Mouse (Mus musculus) kidney, embryonic 14.5 days (tissue): ENCODE results near the gene Cux1. TPM values are rescaled to one million over a fixed set of nuclear protein-coding genes. Genes with fewer than 3 reads are reported as not detected.

Experiments
- ATAC-seq: fragments of 200-750 bp; cut with Nextera tagmentation; 2 replicates; pipeline ENCODE4 v1.8.0; 2017; ENCODE audit warnings: moderate number of reproducible peaks, mild to moderate bottlenecking, moderate TSS enrichment, moderate library complexity; ENCODE audit not compliant: low FRiP score, low TSS enrichment
- H3K27ac ChIP-seq: fragments of 300-500 bp; sonication (generic); 2 replicates; pipeline ENCODE4 v1.5.1; 2014; ENCODE audit warnings: low read depth, mild to moderate bottlenecking, low read length, moderate library complexity, mixed read lengths
- H3K27me3 ChIP-seq: fragments of 300-500 bp; sonication (generic); 2 replicates; pipeline ENCODE4 v1.6.1; 2014; ENCODE audit warnings: mild to moderate bottlenecking, low read length; ENCODE audit not compliant: control insufficient read depth, insufficient read depth
- H3K36me3 ChIP-seq: fragments of 300-500 bp; sonication (generic); 2 replicates; pipeline ENCODE4 v1.6.1; 2014; ENCODE audit warnings: low read length, mixed read lengths; ENCODE audit not compliant: control insufficient read depth, insufficient read depth
- H3K4me1 ChIP-seq: fragments of 300-500 bp; sonication (generic); 2 replicates; pipeline ENCODE4 v1.6.1; 2014; ENCODE audit warnings: low read length, mixed read lengths; ENCODE audit not compliant: control insufficient read depth, insufficient read depth
- H3K4me2 ChIP-seq: fragments of 300-500 bp; sonication (generic); replicated peaks from 2 replicates; pipeline ENCODE4 v1.6.1; 2014; ENCODE audit warnings: low read depth, mild to moderate bottlenecking, low read length
- H3K4me3 ChIP-seq: fragments of 300-500 bp; sonication (generic); 2 replicates; pipeline ENCODE4 v1.5.1; 2014; ENCODE audit warnings: mild to moderate bottlenecking, low read length
- H3K9ac ChIP-seq: fragments of 300-500 bp; sonication (generic); 2 replicates; pipeline ENCODE4 v1.6.1; 2014; ENCODE audit warnings: low read depth, mild to moderate bottlenecking, low read length, moderate library complexity
- H3K9me3 ChIP-seq: fragments of 300-500 bp; sonication (generic); 2 replicates; pipeline ENCODE4 v1.6.1; 2016; ENCODE audit warnings: low read length; ENCODE audit not compliant: control insufficient read depth
- whole genome bisulfite sequencing: fragments of 180-500 bp; shearing (Covaris S2); extraction: QIAGEN DNeasy Blood & Tissue Kit; methylation state at CpG from one replicate; pipeline ENCODE4 v1.1.7; 2014; 5-methylcytosine and 5-hydroxymethylcytosine counted together
- polyA plus RNA-seq: library from polyadenylated mRNA; unstranded; fragments of >200 nt; fragmentation: Nextera tagmentation; extraction: Ambion mirVana; gene quantifications from 2 replicates; pipeline ENCODE4 v1.2.1, GENCODE M21; 2014

The Cux1 gene
- polyA plus RNA-seq, 1 experiment from 2014 or later: 105 TPM

- ATAC-seq: peak; percentile 78; the same call in 1 of the 2 replicates
- H3K4me1 ChIP-seq: peaks cover 19% of the 10 kb centered on the region
- no peak overlapping the region for H3K4me2 ChIP-seq
Measured at GRCm38 (mm10) chr5:136522843-136523463, 44.3 kb downstream of the Cux1 start.

GRCm38 (mm10) chr5:136521656-136522055 lies 45.6 kb downstream of the Cux1 start:
- no peak overlapping the region for H3K4me2 ChIP-seq
- no peak overlapping the region for H3K4me3 ChIP-seq
- H3K9me3 ChIP-seq: no peaks in the 10 kb centered on the region
- no peaks in the 10 kb centered on the region for H3K36me3 ChIP-seq
- peaks cover 22% of the 10 kb centered on the region for H3K4me1 ChIP-seq
- no peak overlapping the region for H3K27ac ChIP-seq
- no peak overlapping the region for H3K9ac ChIP-seq
- H3K27me3 ChIP-seq: no peaks in the 10 kb centered on the region
- 76% methylated on average over 3 of the region's 3 CpGs for WGBS
- no peak for ATAC-seq

More at GRCm38 (mm10) chr5:136522843-136523463, 44.3 kb downstream of the Cux1 start:
- Histone ChIP-seq H3K27me3 (no peaks in the 10 kb centered on the region), H3K4me3 (no peak overlapping the region), H3K27ac (peak overlapping the region; percentile 11; the same call in 1 of the 2 replicates), H3K9me3 (no peaks in the 10 kb centered on the region), H3K9ac (no peak overlapping the region), H3K36me3 (no peaks in the 10 kb centered on the region)
- 8% methylated on average over 3 of the region's 3 CpGs for WGBS

- H3K4me3 ChIP-seq: no peak overlapping the region
- H3K9me3 ChIP-seq: no peaks in the 10 kb centered on the region
- H3K9ac ChIP-seq: no peak overlapping the region
- H3K4me1 ChIP-seq: peaks cover 31% of the 10 kb centered on the region
- H3K27ac ChIP-seq: no peak overlapping the region
- no peak overlapping the region for H3K4me2 ChIP-seq
- H3K27me3 ChIP-seq: no peaks in the 10 kb centered on the region
- WGBS: 86% methylated on average over 3 of the region's 3 CpGs
- H3K36me3 ChIP-seq: no peaks in the 10 kb centered on the region
- no peak for ATAC-seq
Measured at GRCm38 (mm10) chr5:136518648-136519437, 48.4 kb downstream of the Cux1 start.

- 72% methylated on average over 2 of the region's 2 CpGs for WGBS
- Histone ChIP-seq H3K4me3 (no peak overlapping the region), H3K27me3 (no peaks in the 10 kb centered on the region), H3K27ac (no peak overlapping the region), H3K9ac (no peak overlapping the region), H3K4me2 (no peak overlapping the region), H3K9me3 (no peaks in the 10 kb centered on the region), H3K4me1 (peaks cover 20% of the 10 kb centered on the region), H3K36me3 (no peaks in the 10 kb centered on the region)
- no peak for ATAC-seq
Measured at GRCm38 (mm10) chr5:136517510-136517909, 49.8 kb downstream of the Cux1 start.

- Histone ChIP-seq H3K9me3 (no peaks in the 10 kb centered on the region), H3K27me3 (no peaks in the 10 kb centered on the region), H3K9ac (no peak overlapping the region), H3K4me2 (no peak overlapping the region), H3K27ac (no peak overlapping the region), H3K4me1 (peaks cover 20% of the 10 kb centered on the region), H3K4me3 (no peak overlapping the region), H3K36me3 (no peaks in the 10 kb centered on the region)
- 66% methylated on average over 3 of the region's 3 CpGs for WGBS
- no peak for ATAC-seq
Measured at GRCm38 (mm10) chr5:136516593-136516992, 50.7 kb downstream of the Cux1 start.

GRCm38 (mm10) chr5:136514049-136514677 lies 53.1 kb downstream of the Cux1 start:
- no peak overlapping the region for H3K4me2 ChIP-seq
- no peak overlapping the region for H3K27ac ChIP-seq
- ATAC-seq: no peak
- no peaks in the 10 kb centered on the region for H3K27me3 ChIP-seq
- H3K4me1 ChIP-seq: peaks cover 25% of the 10 kb centered on the region
- no peaks in the 10 kb centered on the region for H3K9me3 ChIP-seq
- H3K9ac ChIP-seq: no peak overlapping the region
- no peak overlapping the region for H3K4me3 ChIP-seq
- H3K36me3 ChIP-seq: no peaks in the 10 kb centered on the region
- 37% methylated on average over 6 of the region's 6 CpGs for WGBS

GRCm38 (mm10) chr5:136512103-136512674 lies 55.1 kb downstream of the Cux1 start:
- Histone ChIP-seq H3K27ac (no peak overlapping the region), H3K9me3 (no peaks in the 10 kb centered on the region), H3K4me1 (peaks cover 22% of the 10 kb centered on the region), H3K9ac (no peak overlapping the region), H3K4me2 (no peak overlapping the region), H3K4me3 (no peak overlapping the region), H3K27me3 (no peaks in the 10 kb centered on the region), H3K36me3 (no peaks in the 10 kb centered on the region)
- no peak for ATAC-seq
- WGBS: 83% methylated on average over 2 of the region's 2 CpGs

GRCm38 (mm10) chr5:136511378-136511777 lies 55.9 kb downstream of the Cux1 start:
- peaks cover 22% of the 10 kb centered on the region for H3K4me1 ChIP-seq

More at GRCm38 (mm10) chr5:136511378-136511777, 55.9 kb downstream of the Cux1 start:
- H3K27ac ChIP-seq: no peak overlapping the region
- H3K36me3 ChIP-seq: no peaks in the 10 kb centered on the region
- H3K4me3 ChIP-seq: no peak overlapping the region
- H3K4me2 ChIP-seq: no peak overlapping the region
- WGBS: 46% methylated on average over 7 of the region's 7 CpGs
- H3K27me3 ChIP-seq: no peaks in the 10 kb centered on the region
- ATAC-seq: no peak
- H3K9ac ChIP-seq: no peak overlapping the region
- H3K9me3 ChIP-seq: no peaks in the 10 kb centered on the region
